Mouse (Mus musculus): ENCODE data around the gene Tmcc3.

- TF ChIP-seq CTCF (IDR thresholded peaks at IDR 0.05) (peak; percentile 80), EP300 (IDR thresholded peaks at IDR 0.05; ENCODE audit: insufficient read depth, low read depth, low read length) (no peak)
Measured at GRCm38 (mm10) chr10:94461378-94461777, 149.6 kb downstream of the Tmcc3 start.
